Mouse (Mus musculus): ENCODE data around the gene 4930539E08Rik.

GRCm38 (mm10) chr17:28913200-28913599 is 1.9 kb downstream of the 4930539E08Rik start:
- TF ChIP-seq TAL1 (IDR thresholded peaks at IDR 0.05; ENCODE audit: low read length), result no peak
- TF ChIP-seq GATA1 (IDR thresholded peaks at IDR 0.05; ENCODE audit: low read length), result no peak
